Mouse (Mus musculus) ES-Bruce4 (cell line): ENCODE results near the gene Ppih. TPM values are rescaled to one million over a fixed set of nuclear protein-coding genes. Genes with fewer than 3 reads are reported as not detected.

Source experiments
- H3K27ac ChIP-seq: 2 replicates; pipeline ENCODE4 v1.5.1; 2012; ENCODE audit warnings: low read length, inconsistent platforms; ENCODE audit not compliant: insufficient read depth
- H3K27me3 ChIP-seq: 2 replicates; pipeline ENCODE4 v1.6.1; 2012; ENCODE audit warnings: mild to moderate bottlenecking, low read length, inconsistent platforms; ENCODE audit not compliant: control insufficient read depth, poor library complexity, insufficient read depth, severe bottlenecking
- H3K36me3 ChIP-seq: 2 replicates; pipeline ENCODE4 v1.6.1; 2012; ENCODE audit warnings: inconsistent platforms, mild to moderate bottlenecking, low read length, moderate library complexity; ENCODE audit not compliant: control insufficient read depth, poor library complexity, insufficient read depth, severe bottlenecking
- H3K4me1 ChIP-seq: one replicate; pipeline ENCODE4 v1.8.1; 2011; ENCODE audit warnings: low read length; ENCODE audit not compliant: control insufficient read depth, insufficient read depth
- H3K4me3 ChIP-seq: 2 replicates; pipeline ENCODE4 v1.5.1; 2011; ENCODE audit warnings: low read depth, mild to moderate bottlenecking, low read length
- H3K9ac ChIP-seq: 2 replicates; pipeline ENCODE4 v1.6.1; 2012; ENCODE audit warnings: low read depth, mild to moderate bottlenecking, inconsistent platforms; ENCODE audit not compliant: poor library complexity, severe bottlenecking
- H3K9me3 ChIP-seq: replicated peaks from 2 replicates; pipeline ENCODE4 v1.6.1; 2012; ENCODE audit warnings: mild to moderate bottlenecking, low read length, inconsistent platforms; ENCODE audit not compliant: control insufficient read depth, poor library complexity, insufficient read depth, severe bottlenecking
- CTCF ChIP-seq: IDR thresholded peaks from one replicate; pipeline ENCODE4 v1.8.1; 2011; ENCODE audit warnings: low read depth, low read length
- EP300 ChIP-seq: IDR thresholded peaks from 2 replicates; pipeline ENCODE4 v1.6.1; 2011; ENCODE audit warnings: low read depth, low read length; ENCODE audit not compliant: insufficient read depth
- POLR2A ChIP-seq: IDR thresholded peaks from one replicate; pipeline ENCODE4 v1.8.1; 2011; ENCODE audit warnings: low read length; ENCODE audit not compliant: insufficient read depth
- polyA plus RNA-seq: library from polyadenylated mRNA; stranded (reverse); fragments of >200 nt; gene quantifications from 2 replicates; pipeline ENCODE4 v1.2.4, GENCODE M21; 2011; ENCODE audit warnings: low read depth; ENCODE audit not compliant: missing spikeins, insufficient read depth, insufficient read length

Gene Ppih
- polyA plus RNA-seq, 1 experiment, result 135 TPM

- Histone ChIP-seq H3K4me1 (no peaks in the 10 kb centered on the region), H3K36me3 (peaks cover 33% of the 10 kb centered on the region), H3K4me3 (peak within 1 kb of the TSS; percentile 100), H3K27ac (peak within 1 kb of the TSS; percentile 87), H3K9me3 (no peaks in the 10 kb centered on the region), H3K27me3 (no peaks in the 10 kb centered on the region), H3K9ac (peak within 1 kb of the TSS; percentile 93)
- TF ChIP-seq CTCF (no peak), POLR2A (peak; percentile 5), EP300 (no peak)
These were observed 25.8 kb downstream of the Ppih start, which contains the start of gene Ybx1 for GRCm38 (mm10) chr4:119294415-119295133. Gene Ybx1, minus strand, starts transcription at chr4:119294604.

GRCm38 (mm10) chr4:119293574-119294258 is 26.6 kb downstream of the Ppih start:
- Histone ChIP-seq H3K9me3 (no peaks in the 10 kb centered on the region), H3K27me3 (no peaks in the 10 kb centered on the region), H3K36me3 (peaks cover 39% of the 10 kb centered on the region), H3K27ac (peak overlapping the region; percentile 71), H3K4me3 (peak overlapping the region; percentile 100), H3K4me1 (no peaks in the 10 kb centered on the region), H3K9ac (peak overlapping the region; percentile 93)
- no peak for TF ChIP-seq EP300
- no peak for TF ChIP-seq POLR2A
- TF ChIP-seq CTCF, result no peak

GRCm38 (mm10) chr4:119292771-119293573 is 27.4 kb downstream of the Ppih start:
- TF ChIP-seq POLR2A, result no peak
- TF ChIP-seq EP300, result no peak
- no peak for TF ChIP-seq CTCF
- no peaks in the 10 kb centered on the region for H3K4me1 ChIP-seq
- H3K36me3 ChIP-seq, result peaks cover 46% of the 10 kb centered on the region
- no peaks in the 10 kb centered on the region for H3K27me3 ChIP-seq
- peak overlapping the region; percentile 71 for H3K27ac ChIP-seq
- peak overlapping the region; percentile 93 for H3K9ac ChIP-seq
- H3K9me3 ChIP-seq, result no peaks in the 10 kb centered on the region
- H3K4me3 ChIP-seq, result peak overlapping the region; percentile 100

- H3K4me3 ChIP-seq, result peak overlapping the region; percentile 52; the same call in 1 of the 2 replicates
- H3K9ac ChIP-seq, result peak overlapping the region; percentile 93
- H3K36me3 ChIP-seq, result peaks cover 56% of the 10 kb centered on the region
- no peaks in the 10 kb centered on the region for H3K4me1 ChIP-seq
- H3K9me3 ChIP-seq, result no peaks in the 10 kb centered on the region
- TF ChIP-seq POLR2A (no peak), CTCF (no peak), EP300 (no peak)
- no peaks in the 10 kb centered on the region for H3K27me3 ChIP-seq
- H3K27ac ChIP-seq, result no peak overlapping the region
These were observed 28.4 kb downstream of the Ppih start for GRCm38 (mm10) chr4:119291921-119292320.

- no peak for TF ChIP-seq CTCF
- TF ChIP-seq EP300, result no peak
- TF ChIP-seq POLR2A, result no peak
- no peaks in the 10 kb centered on the region for H3K27me3 ChIP-seq
- no peaks in the 10 kb centered on the region for H3K4me1 ChIP-seq
- peaks cover 84% of the 10 kb centered on the region for H3K36me3 ChIP-seq
- H3K9ac ChIP-seq, result no peak overlapping the region
- H3K4me3 ChIP-seq, result no peak overlapping the region
- H3K27ac ChIP-seq, result no peak overlapping the region
- H3K9me3 ChIP-seq, result no peaks in the 10 kb centered on the region
These were observed 35.0 kb downstream of the Ppih start for GRCm38 (mm10) chr4:119285336-119285735.
